Mouse (Mus musculus): ENCODE measurements at regions not wholly inside any gene's neighbourhood (a gene's known extent, or its start where the extent isn't known, plus 50 kb on each side); places are given as distances from the start of the nearest gene placed in this dataset.

DNA sequence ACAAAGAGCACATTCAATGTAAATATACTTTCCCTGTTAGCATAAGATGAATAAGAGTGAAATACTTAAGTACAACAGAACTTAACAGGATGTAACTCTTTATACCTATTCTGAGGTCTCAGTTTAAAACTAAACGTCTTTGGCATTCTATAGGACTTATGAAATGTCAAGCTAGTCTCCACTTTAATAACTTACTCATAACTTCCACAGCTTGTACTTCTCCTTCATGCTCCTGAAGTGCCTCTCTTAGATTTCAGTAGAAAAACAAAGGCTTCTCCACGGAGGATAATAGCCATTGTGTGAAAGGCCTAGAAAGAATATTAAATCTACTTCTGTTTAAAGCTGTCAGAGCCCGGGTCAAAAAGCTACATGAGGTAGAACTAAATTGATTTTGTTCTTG is 117.9 kb upstream of the Kynu start:
- DNase-seq (ENCODE audit: low spot score in 2 of 2) = no peak

DNA sequence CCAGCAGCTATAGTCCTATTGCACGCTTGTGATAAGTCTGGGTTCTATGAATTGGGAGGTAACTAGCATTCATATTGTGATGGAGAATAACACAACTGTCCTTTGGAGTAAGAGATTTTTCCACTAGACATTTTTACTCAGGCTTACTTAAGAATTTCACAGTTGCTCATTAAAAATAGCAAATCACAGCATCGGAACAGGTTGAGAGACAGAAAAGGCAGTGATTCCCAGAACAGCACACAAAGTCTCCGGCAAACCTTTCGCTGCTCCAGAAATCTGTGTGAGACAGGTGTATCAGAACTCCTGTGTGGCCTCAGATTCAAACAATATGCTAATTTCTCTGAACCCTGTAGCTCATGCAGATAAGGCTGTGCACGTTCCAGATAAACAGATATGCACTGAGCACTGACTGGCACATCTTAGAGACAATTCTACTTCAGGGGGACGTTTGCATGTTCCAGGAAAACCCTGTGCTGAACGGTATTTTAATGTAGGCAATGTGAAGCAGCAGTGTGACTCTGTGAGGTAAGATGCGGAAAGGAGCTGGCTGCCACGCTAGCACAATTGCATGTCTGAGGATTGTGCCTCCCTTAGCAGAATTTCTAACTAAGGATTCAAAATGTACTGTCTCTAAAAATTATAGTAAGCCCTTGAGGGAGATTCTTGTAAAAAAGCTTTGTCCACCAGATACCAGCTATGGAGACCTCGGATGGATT is 99.8 kb upstream of the Kynu start:
- peak; percentile 23 to 32 for DNase-seq (ENCODE audit: low spot score in 2 of 2)

DNA sequence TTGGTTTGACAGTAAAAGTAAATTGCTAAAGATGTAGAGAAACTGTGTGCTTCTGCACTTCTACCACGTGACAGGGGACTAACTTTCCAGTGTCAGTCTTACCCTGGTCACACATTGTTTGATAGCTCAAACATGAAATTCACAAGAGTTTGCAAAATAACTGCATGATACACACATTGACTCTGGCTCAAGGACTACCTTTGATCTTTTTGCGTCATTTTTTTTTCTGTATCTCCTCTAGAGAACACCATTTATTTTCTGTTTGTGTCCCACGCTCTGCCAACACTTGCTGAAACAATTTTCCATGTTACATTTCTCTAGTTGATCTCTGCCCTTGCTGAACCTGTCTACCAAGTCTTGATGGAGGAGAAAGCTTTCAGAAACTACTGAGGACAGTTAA is 86.0 kb upstream of the Kynu start:
- no peak for DNase-seq (ENCODE audit: low spot score in 2 of 2)

DNA sequence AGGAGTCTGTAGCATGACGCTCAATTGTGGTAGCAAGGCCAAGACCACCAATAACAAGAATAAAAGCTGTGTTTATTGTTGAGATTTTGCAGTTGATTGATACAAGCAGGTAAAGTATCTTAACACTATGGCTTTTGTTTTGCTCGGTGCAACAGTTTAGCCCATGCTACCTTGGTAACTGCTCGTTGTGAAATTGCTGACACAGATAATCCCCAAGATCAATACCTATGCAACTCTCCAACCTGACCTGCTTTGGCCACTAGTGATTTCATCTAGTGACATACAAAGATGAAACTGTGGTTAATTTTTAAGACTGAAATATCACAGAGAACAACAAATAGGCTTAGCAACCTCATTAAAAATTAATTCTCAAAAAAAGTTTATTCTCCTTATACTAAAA is 85.2 kb upstream of the Kynu start:
- DNase-seq (ENCODE audit: low spot score in 2 of 2) = no peak

DNA sequence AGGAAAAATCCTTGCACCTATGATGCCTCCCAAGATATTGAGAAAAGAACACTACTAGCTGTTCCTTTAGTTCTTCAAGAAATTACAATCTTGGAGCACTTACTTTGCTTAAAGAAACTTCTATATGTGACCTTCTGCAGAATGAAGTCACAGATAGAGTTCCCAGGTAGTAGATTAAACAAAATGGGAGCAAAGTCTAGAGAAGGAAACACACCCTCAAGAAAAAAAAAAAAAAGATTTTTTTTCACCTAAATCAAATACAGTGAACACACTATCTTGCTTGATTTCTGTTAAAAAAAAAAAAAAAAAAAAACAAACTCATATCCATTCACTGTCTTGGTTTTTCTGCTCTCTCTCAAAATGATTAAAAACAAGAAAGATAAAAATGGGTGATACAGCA is 76.6 kb upstream of the Kynu start:
- no peak for DNase-seq (ENCODE audit: low spot score in 2 of 2)

DNA sequence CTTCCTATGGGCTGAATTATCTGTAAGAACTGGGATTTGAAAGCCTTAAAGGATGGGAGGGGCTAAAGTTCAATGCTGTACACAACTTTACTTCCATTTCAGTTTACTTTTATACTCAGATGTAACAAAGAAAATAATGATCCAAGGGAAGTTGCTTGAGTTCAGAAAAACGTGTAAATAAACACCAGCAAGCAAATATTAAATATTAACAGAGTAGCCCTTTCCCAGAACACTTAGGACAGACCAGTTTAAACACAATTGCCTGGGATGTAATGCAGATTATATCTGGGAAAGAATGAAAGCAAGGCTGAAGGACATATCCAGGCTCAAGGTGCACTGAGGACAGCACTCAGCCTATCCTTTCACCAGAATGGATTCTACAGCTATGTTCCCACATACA is 75.3 kb upstream of the Kynu start:
- no peak for DNase-seq (ENCODE audit: low spot score in 2 of 2)

Data from right cerebral cortex, postnatal 10 days (tissue).